Mouse (Mus musculus) mature B cell (primary cell): ENCODE results near the gene Ube2dnl1.

Experiments
- in situ Hi-C: fragments of 300-500 bp; cut with MboI; formaldehyde crosslinking; loops from 2 replicates; pipeline ENCODE4 v1.14.3; 2019

Gene Ube2dnl1

DNA sequence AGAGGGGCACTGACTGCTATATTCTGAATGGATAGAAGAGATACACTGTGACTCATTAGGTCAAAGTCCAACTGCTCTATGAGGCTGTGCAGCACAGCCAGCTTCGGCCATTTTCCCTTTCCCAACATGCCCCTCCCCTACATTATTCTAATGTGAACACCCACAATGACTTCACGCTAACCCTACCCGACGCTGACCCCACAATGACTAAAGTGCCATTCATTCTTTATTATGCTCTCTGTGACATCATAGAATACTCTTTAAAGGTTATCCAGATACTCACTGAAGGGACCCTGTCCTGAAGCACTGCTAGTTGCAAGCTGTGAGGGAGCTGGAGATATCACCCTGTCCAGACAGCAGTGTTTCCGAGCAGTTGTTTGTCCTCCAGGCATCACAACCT is at the start of gene Ube2dnl1:
Gene Ube2dnl1, plus strand, starts transcription at position 301 of the 400 bp plus-strand sequence.
- in situ Hi-C loops: no loop called here

GRCm38 (mm10) chrX:114895489-114895888 is 9.3 kb upstream of the Ube2dnl1 start:
- in situ Hi-C loops: no loop called here

GRCm38 (mm10) chrX:114897506-114897905 is 7.3 kb upstream of the Ube2dnl1 start:
- in situ Hi-C loops: no loop called here

DNA sequence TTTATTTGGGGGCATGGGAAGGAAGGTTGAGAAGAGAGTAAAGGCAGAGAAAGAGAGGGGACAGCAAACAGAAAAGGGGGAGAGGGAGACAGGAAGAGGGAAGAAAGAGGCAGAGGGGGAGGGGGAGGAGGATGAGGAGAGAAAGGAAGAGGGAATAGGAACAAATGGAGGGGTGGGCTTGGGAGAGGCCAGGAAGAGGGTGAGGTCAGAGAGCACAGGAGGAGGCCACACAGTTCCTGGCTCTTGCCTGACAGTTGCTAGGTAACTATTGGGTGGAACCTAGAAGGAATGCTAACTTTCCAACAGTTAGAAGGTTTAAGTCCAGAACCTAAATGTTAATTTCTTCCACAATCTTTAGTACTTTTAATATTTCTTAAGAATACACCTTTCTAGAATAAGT is 1.4 kb upstream of the Ube2dnl1 start:
- in situ Hi-C loops: no loop called here

GRCm38 (mm10) chrX:114907282-114907681 is 2.5 kb downstream of the Ube2dnl1 start, which contains the start of gene Ube2dnl2:
Gene Ube2dnl2 (plus strand): TSS chrX:114907582.
- in situ Hi-C loops: no loop called here

GRCm38 (mm10) chrX:114955066-114955465 is 50.3 kb downstream of the Ube2dnl1 start:
- in situ Hi-C loops: no loop called here
